In the genomic region with DNA sequence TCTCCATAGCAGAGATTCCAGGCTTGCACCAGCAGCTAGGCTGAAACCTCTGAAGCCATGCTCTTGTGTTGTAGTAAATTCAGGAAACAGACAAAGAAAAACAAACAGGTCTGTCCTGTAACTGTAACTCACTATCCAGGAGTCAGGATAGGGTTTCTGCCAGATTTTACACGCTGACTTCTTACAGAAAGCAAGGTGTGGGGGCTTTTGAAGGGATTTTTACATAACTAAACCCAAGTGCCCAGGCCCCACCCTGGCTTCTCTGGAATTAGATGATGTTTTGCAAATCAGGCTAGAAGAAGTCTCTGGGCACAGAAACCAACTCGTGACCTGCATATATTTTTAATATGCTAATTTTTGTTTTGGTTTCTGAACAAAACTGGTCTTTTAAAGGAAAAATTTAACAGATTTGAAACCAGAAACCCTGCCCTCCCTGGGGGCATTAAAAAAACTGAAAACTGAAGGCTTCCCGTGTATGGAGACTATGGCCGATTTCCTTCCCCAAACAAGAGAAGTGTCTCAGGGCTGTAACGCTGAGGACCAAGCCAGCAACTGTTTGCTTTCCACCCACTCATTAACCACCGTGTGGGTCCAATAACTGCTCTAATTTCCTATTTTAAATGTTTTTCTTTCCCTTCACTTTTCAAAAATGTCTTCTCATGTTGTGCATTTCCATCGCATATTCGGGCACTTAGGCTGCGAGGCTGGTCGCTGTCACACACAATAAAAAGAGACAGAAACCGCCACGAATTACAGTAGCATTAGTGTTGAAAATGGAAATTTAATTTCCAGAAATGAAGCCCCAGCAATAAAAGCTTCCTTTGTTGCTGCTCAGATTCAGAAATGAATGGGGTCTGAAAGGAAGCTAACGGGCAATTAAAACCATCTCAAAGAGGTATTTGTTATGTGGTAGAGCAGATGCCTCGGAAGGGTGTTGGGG, we compare ENCODE assay signal across 20 mouse cellular contexts. TPM values are rescaled to one million over a fixed set of nuclear protein-coding genes. Genes with fewer than 3 reads are reported as not detected.
DNase-seq lines count a peak whose midpoint lies in the region; ATAC-seq and TF ChIP-seq lines count a peak whose summit lies in the region.
"Had no signal": no experiment of that assay in that cellular context is flagged by ENCODE, and none has a peak within 500 bp of the region (broad histone marks: within the 10 kb centered on the region; RNA-seq: fewer than 3 reads in every experiment).

No protein-coding gene starts in this region.

- ATAC-seq in forebrain, embryonic 14.5 days: no peak
- ATAC-seq in limb, embryonic 12.5 days (ENCODE audit: insufficient number of reproducible peaks, insufficient read depth, low FRiP score, low TSS enrichment, low read depth): no peak
- ATAC-seq: intestine, embryonic 15.5 days had no signal

- TF ChIP-seq CTCF in olfactory bulb, adult 2 months (IDR thresholded peaks at IDR 0.05; ENCODE audit: insufficient read depth, low read depth, low read length): no peak

- no peaks in the 10 kb centered on the region for H3K4me1 ChIP-seq in forebrain, embryonic 14.5 days (ENCODE audit: control insufficient read depth, insufficient read depth, low read length)
- H3K4me1 ChIP-seq in forebrain, embryonic 10.5 days: peaks cover 12% of the 10 kb centered on the region; the same call in 1 of the 2 replicates
- H3K4me1 ChIP-seq in limb, embryonic 12.5 days (replicated peaks): peaks cover 12% of the 10 kb centered on the region; the same call in 1 of the 2 replicates
- H3K4me1 ChIP-seq in limb, embryonic 10.5 days: peaks cover 10% of the 10 kb centered on the region
- H3K4me1 ChIP-seq in olfactory bulb, adult 2 months (ENCODE audit: control insufficient read depth, insufficient read depth, low read length): no peaks in the 10 kb centered on the region
- H3K4me1 ChIP-seq: intestine, embryonic 15.5 days; liver, embryonic 13.5 days had no signal

- H3K4me3 ChIP-seq in forebrain, embryonic 14.5 days (ENCODE audit: low read depth, low read length): no peak overlapping the region
- no peak overlapping the region for H3K4me3 ChIP-seq in forebrain, embryonic 10.5 days
- H3K4me3 ChIP-seq in limb, embryonic 12.5 days (replicated peaks): no peak overlapping the region
- H3K4me3 ChIP-seq in limb, embryonic 10.5 days: no peak overlapping the region
- no peak overlapping the region for H3K4me3 ChIP-seq in olfactory bulb, adult 2 months (ENCODE audit: insufficient read depth, low read depth, low read length)
- H3K4me3 ChIP-seq: intestine, embryonic 15.5 days; liver, embryonic 13.5 days had no signal

- no peak overlapping the region for H3K9ac ChIP-seq in forebrain, embryonic 14.5 days (ENCODE audit: low read length)
- no peak overlapping the region for H3K9ac ChIP-seq in limb, embryonic 12.5 days (replicated peaks)
- H3K9ac ChIP-seq: intestine, embryonic 15.5 days; liver, embryonic 13.5 days had no signal

- no peaks in the 10 kb centered on the region for H3K27me3 ChIP-seq in forebrain, embryonic 14.5 days (replicated peaks; ENCODE audit: control insufficient read depth, insufficient read depth, low read length)
- 0 out of 2 replicates have a peak, but pooled peaks cover 4% of the 10 kb centered on the region for H3K27me3 ChIP-seq in forebrain, embryonic 10.5 days (ENCODE audit: poor library complexity, severe bottlenecking)
- no peaks in the 10 kb centered on the region for H3K27me3 ChIP-seq in limb, embryonic 12.5 days
- H3K27me3 ChIP-seq in limb, embryonic 10.5 days (ENCODE audit: low read depth, poor library complexity, severe bottlenecking): no peaks in the 10 kb centered on the region
- H3K27me3 ChIP-seq: intestine, embryonic 15.5 days; liver, embryonic 13.5 days had no signal

- no peak overlapping the region for H3K27ac ChIP-seq in forebrain, embryonic 14.5 days (ENCODE audit: low read depth, low read length)
- no peak overlapping the region for H3K27ac ChIP-seq in forebrain, embryonic 10.5 days
- peak overlapping the region; percentile 56; the same call in 1 of the 2 replicates for H3K27ac ChIP-seq in limb, embryonic 12.5 days
- no peak overlapping the region for H3K27ac ChIP-seq in limb, embryonic 10.5 days
- peak overlapping the region; percentile 62 for H3K27ac ChIP-seq in olfactory bulb, adult 2 months (ENCODE audit: insufficient read depth, low read depth, low read length)
- H3K27ac ChIP-seq: intestine, embryonic 15.5 days; liver, embryonic 13.5 days had no signal

- WGBS in forebrain, embryonic 14.5 days: 17% methylated on average over 14 of the region's 14 CpGs
- WGBS in forebrain, embryonic 10.5 days: 66% methylated on average over 14 of the region's 14 CpGs
- 48% methylated on average over 14 of the region's 14 CpGs for WGBS in limb, embryonic 12.5 days
- 70% methylated on average over 14 of the region's 14 CpGs for WGBS in limb, embryonic 10.5 days
- 42% methylated on average over 14 of the region's 14 CpGs for WGBS in olfactory bulb, adult 2 months

- no peaks in the 10 kb centered on the region for H3K9me3 ChIP-seq in forebrain, embryonic 14.5 days (replicated peaks; ENCODE audit: control insufficient read depth, low read length)
- no peaks in the 10 kb centered on the region for H3K9me3 ChIP-seq in forebrain, embryonic 10.5 days
- no peaks in the 10 kb centered on the region for H3K9me3 ChIP-seq in limb, embryonic 12.5 days
- no peaks in the 10 kb centered on the region for H3K9me3 ChIP-seq in limb, embryonic 10.5 days (replicated peaks)
- H3K9me3 ChIP-seq: intestine, embryonic 15.5 days; liver, embryonic 13.5 days had no signal

- TF ChIP-seq POLR2A in olfactory bulb, adult 2 months (IDR thresholded peaks at IDR 0.05; ENCODE audit: insufficient read depth, low read depth, low read length): no peak

- H3K36me3 ChIP-seq in forebrain, embryonic 14.5 days (ENCODE audit: control insufficient read depth, insufficient read depth, low read length): no peaks in the 10 kb centered on the region
- no peaks in the 10 kb centered on the region for H3K36me3 ChIP-seq in forebrain, embryonic 10.5 days (replicated peaks)
- no peaks in the 10 kb centered on the region for H3K36me3 ChIP-seq in limb, embryonic 12.5 days
- no peaks in the 10 kb centered on the region for H3K36me3 ChIP-seq in limb, embryonic 10.5 days
- H3K36me3 ChIP-seq: intestine, embryonic 15.5 days; liver, embryonic 13.5 days had no signal

- peak; percentile 32 for DNase-seq in forebrain, embryonic 14.5 days (ENCODE audit: low spot score)
- no peak for DNase-seq in forebrain, embryonic 10.5 days (ENCODE audit: extremely low spot score, low spot score)
- no peak for DNase-seq in limb, embryonic 10.5 days (ENCODE audit: low spot score)
- peak; percentile 33 for DNase-seq in brain, adult 2 months (ENCODE audit: low read depth, low spot score)
- DNase-seq in adrenal gland, postnatal 10 days: no peak
- DNase-seq in thymus, postnatal 14 days: no peak
- DNase-seq: cerebellum, adult 18-20 months; gastrocnemius, postnatal 10 days; heart, postnatal 4 days; kidney, postnatal 14 days; liver, embryonic 13.5 days; right cerebral cortex, adult 18-20 months; spleen, adult 18-20 months; thymus, postnatal 25 days had no signal

- no peak overlapping the region for H3K4me2 ChIP-seq in forebrain, embryonic 14.5 days (ENCODE audit: low read length)
- H3K4me2 ChIP-seq in limb, embryonic 12.5 days: 0 out of 2 replicates have a peak overlapping the region, but pooled peaks have one; percentile 13
- H3K4me2 ChIP-seq: heart, embryonic 11.5 days; intestine, embryonic 15.5 days; liver, embryonic 13.5 days had no signal

RNA-seq across cellular contexts. Expression of gene Irx6, which starts 45.1 kb away (rescaled TPM):
- polyA plus RNA-seq in forebrain, embryonic 14.5 days (2014; fragmentation: Nextera tagmentation; extraction: Ambion mirVana): 0.38 and 0.69 TPM in 2 replicates
- polyA plus RNA-seq in forebrain, embryonic 10.5 days (2016; fragmentation: Nextera tagmentation; extraction: Ambion mirVana): 0.22 TPM in 1 of 2 replicates, not detected in the other
- 2.0 and 2.2 TPM in 2 replicates for polyA plus RNA-seq in limb, embryonic 12.5 days (2016; fragmentation: Nextera tagmentation; extraction: Ambion mirVana)
- 0.05 and 0.23 TPM in 2 replicates for polyA plus RNA-seq in limb, embryonic 10.5 days (2016; fragmentation: Nextera tagmentation; extraction: Ambion mirVana)
- polyA plus RNA-seq in olfactory bulb, adult 2 months (2012; ENCODE audit: insufficient read depth, insufficient read length, low replicate concordance, missing spikeins): not detected in 2 replicates
- not detected for total RNA-seq in adrenal gland, postnatal 10 days (2021)
- total RNA-seq: adrenal gland, postnatal 4 days; heart, postnatal 4 days; megakaryocyte, adult 5-6 weeks had no signal
- polyA plus RNA-seq: intestine, embryonic 15.5 days; liver, embryonic 13.5 days had no signal

Comparison
In these comparisons a context has a peak if more than half of its experiments do, and no peak if none do; other contexts are left out.
1. DNase-seq: peak in forebrain, embryonic 14.5 days (single experiment) and brain, adult 2 months (single experiment); none in forebrain, embryonic 10.5 days (single experiment), limb, embryonic 10.5 days (single experiment), adrenal gland, postnatal 10 days (single experiment) and thymus, postnatal 14 days (single experiment).
2. H3K27ac ChIP-seq: peak in limb, embryonic 12.5 days (single experiment) and olfactory bulb, adult 2 months (single experiment); none in forebrain, embryonic 14.5 days (single experiment), forebrain, embryonic 10.5 days (single experiment) and limb, embryonic 10.5 days (single experiment).